Mouse (Mus musculus) forebrain, embryonic 11.5 days (tissue): ENCODE measurements around the gene Gm5485. TPM values are rescaled to one million over a fixed set of nuclear protein-coding genes. Genes with fewer than 3 reads are reported as not detected.

Experiments
- ATAC-seq: fragments of 200-750 bp; cut with Nextera tagmentation; replicated peaks from 2 replicates; pipeline ENCODE4 v1.8.0; 2017; ENCODE audit warnings: moderate TSS enrichment; ENCODE audit not compliant: low FRiP score
- DNase-seq: peaks from one replicate; pipeline ENCODE4 v3.0.0-alpha.2; 2017; ENCODE audit warnings: low spot score
- H3K27ac ChIP-seq: fragments of 300-500 bp; sonication (generic); 2 replicates; pipeline ENCODE4 v1.5.1; 2014; ENCODE audit warnings: low read depth, low read length
- H3K27me3 ChIP-seq: fragments of 300-500 bp; sonication (generic); 2 replicates; pipeline ENCODE4 v1.6.1; 2014; ENCODE audit warnings: mild to moderate bottlenecking, low read length, mixed read lengths; ENCODE audit not compliant: control insufficient read depth, insufficient read depth
- H3K36me3 ChIP-seq: fragments of 300-500 bp; sonication (generic); 2 replicates; pipeline ENCODE4 v1.6.1; 2014; ENCODE audit warnings: mild to moderate bottlenecking, low read length, moderate library complexity, mixed read lengths; ENCODE audit not compliant: control insufficient read depth, insufficient read depth
- H3K4me1 ChIP-seq: fragments of 300-500 bp; sonication (generic); replicated peaks from 2 replicates; pipeline ENCODE4 v1.6.1; 2014; ENCODE audit warnings: low read length, mixed read lengths; ENCODE audit not compliant: control insufficient read depth, insufficient read depth
- H3K4me2 ChIP-seq: fragments of 300-500 bp; sonication (generic); 2 replicates; pipeline ENCODE4 v1.6.1; 2014; ENCODE audit warnings: low read depth, mild to moderate bottlenecking, low read length, moderate library complexity, mixed read lengths; ENCODE audit not compliant: severe bottlenecking
- H3K4me3 ChIP-seq: fragments of 300-500 bp; sonication (generic); 2 replicates; pipeline ENCODE4 v1.5.1; 2014; ENCODE audit warnings: low read depth, low read length
- H3K9ac ChIP-seq: fragments of 300-500 bp; sonication (generic); 2 replicates; pipeline ENCODE4 v1.6.1; 2014; ENCODE audit warnings: low read length
- H3K9me3 ChIP-seq: fragments of 300-500 bp; sonication (generic); 2 replicates; pipeline ENCODE4 v1.6.1; 2016; ENCODE audit warnings: low read length, mixed read lengths; ENCODE audit not compliant: control insufficient read depth
- WGBS: fragments of 180-500 bp; shearing (Covaris S2); extraction: QIAGEN DNeasy Blood & Tissue Kit; methylation state at CpG from one replicate; pipeline ENCODE4 v1.1.7; 2014; 5-methylcytosine and 5-hydroxymethylcytosine counted together
- polyA plus RNA-seq: library from polyadenylated mRNA; unstranded; fragments of >200 nt; fragmentation: Nextera tagmentation; extraction: Ambion mirVana; gene quantifications from 2 replicates; pipeline ENCODE4 v1.2.1, GENCODE M21; 2014

The Gm5485 gene
- polyA plus RNA-seq, 1 experiment from 2014 or later = not detected

DNA sequence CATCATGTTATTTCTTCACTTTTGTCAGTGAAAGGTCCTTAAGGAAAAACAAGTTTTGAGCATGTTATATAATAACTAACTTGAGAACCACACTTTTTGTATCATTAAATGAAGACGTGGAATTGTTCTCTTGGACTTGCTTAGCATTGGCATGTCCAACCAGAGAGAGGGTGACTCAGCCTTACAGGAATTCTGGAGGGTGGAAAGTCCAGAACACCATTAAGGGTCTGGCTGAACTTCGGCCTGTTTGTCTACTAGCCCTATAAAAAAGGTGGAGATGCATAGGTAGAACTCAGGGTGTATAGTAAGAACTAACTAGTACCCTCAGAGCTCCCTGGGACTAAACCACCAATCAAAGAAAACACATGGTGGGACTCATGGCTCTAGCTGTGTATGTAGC is 16.9 kb downstream of the Gm5485 start:
- WGBS = 86% methylated on average over 2 of the region's 2 CpGs
- H3K27ac ChIP-seq = no peak overlapping the region
- no peaks in the 10 kb centered on the region for H3K36me3 ChIP-seq
- no peak overlapping the region for H3K9ac ChIP-seq
- DNase-seq = no peak
- no peak overlapping the region for H3K4me2 ChIP-seq
- H3K9me3 ChIP-seq = no peaks in the 10 kb centered on the region
- ATAC-seq = no peak
- no peak overlapping the region for H3K4me3 ChIP-seq
- H3K27me3 ChIP-seq = no peaks in the 10 kb centered on the region
- H3K4me1 ChIP-seq = no peaks in the 10 kb centered on the region

DNA sequence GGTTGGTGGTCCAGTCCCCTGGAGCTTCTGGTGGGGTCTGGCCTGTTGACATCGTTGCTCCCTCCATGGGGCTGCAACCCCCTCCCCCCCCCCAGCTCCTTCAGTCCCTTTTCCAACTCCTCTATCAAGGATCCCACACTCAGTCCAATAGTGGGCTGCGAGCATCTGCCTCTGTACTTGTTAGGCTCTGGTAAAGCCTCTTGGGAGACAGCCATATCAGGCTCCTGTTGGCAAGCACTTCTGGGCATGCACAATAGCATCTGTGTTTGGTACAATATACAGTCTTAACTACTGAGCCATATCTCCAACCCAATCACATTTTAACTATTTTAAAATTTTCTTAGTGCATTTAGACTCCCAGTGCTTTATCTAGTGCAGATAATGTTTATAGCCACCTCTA is 25.2 kb downstream of the Gm5485 start:
- Histone ChIP-seq H3K27ac (no peak overlapping the region), H3K4me3 (no peak overlapping the region), H3K9me3 (no peaks in the 10 kb centered on the region), H3K27me3 (no peaks in the 10 kb centered on the region), H3K4me1 (no peaks in the 10 kb centered on the region), H3K4me2 (no peak overlapping the region), H3K36me3 (no peaks in the 10 kb centered on the region), H3K9ac (no peak overlapping the region)
- 77% methylated on average over 2 of the region's 2 CpGs for WGBS
- DNase-seq (no peak), ATAC-seq (no peak)

DNA sequence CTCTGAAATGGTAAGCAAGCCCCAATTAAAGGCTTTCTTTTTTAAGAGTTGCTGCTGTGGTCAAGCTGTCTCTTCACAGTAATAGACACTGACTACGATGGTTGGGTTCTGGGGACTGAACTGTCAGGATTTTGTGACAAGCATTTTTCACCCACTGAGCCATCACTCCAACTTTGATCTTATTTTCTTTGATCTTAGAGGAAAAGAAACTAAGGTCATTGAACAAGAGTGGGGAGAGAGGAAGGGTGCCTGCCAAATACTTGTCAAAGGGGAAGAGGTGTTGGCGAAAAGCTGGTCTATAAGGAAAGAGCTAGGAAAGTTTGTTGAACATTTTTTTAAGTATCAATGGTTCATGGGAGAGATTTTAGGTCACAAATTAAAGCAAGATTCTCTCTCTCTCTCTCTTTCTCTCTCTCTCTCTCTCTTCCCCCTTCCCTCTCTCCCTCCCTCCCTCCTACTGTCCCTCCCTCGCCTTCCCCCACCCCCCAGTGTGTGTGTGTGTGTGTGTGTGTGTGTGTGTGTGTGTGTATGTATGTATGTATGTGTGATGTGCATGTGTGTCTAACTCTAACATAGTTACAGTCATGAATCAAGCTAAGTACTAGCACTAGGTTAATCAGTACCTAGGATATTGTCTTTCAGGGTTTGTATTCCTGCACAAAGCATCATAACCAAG is 28.5 kb downstream of the Gm5485 start:
- Histone ChIP-seq H3K9ac (no peak overlapping the region), H3K27ac (no peak overlapping the region), H3K36me3 (no peaks in the 10 kb centered on the region), H3K4me2 (no peak overlapping the region), H3K4me1 (no peaks in the 10 kb centered on the region), H3K27me3 (no peaks in the 10 kb centered on the region), H3K9me3 (no peaks in the 10 kb centered on the region), H3K4me3 (no peak overlapping the region)
- 87% methylated on average over 3 of the region's 3 CpGs for WGBS
- no peak for DNase-seq
- no peak for ATAC-seq

DNA sequence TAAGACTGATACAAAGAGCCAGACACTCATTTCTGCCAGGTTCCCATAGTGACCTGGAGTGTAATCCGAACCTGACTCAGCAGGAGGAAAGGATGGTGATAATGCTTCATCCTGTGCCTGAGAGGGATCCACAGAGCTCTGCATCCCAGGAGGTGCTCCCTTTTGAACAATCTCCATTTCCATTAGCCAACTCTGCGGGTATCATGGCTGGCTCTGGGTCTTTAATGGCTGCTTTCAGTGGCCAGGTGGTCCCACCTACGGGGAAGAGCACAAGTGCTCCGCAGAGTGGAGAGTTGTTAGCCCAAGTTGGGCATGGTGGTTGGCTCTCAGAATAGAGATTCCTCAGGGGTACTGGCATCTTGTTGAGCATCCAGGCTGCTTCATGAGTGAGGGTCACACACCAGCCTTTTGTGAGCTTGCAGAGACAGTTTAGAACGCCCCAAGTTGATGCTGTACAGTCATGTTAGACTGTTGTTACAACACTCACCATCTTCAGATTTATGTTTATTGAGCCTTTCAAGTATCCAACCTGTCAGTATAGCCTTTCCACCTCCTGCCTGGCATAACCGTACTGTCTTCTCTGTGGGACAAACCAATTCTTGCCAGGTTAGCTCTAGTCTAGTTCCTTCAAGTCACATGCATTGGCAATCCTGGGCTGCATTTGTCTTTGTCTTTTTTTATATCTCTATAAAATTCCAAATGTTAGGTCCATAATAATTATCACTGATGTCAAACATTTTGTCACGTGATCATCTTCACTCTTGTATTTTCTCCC is 38.3 kb downstream of the Gm5485 start:
- Histone ChIP-seq H3K9me3 (no peaks in the 10 kb centered on the region), H3K4me1 (no peaks in the 10 kb centered on the region), H3K4me2 (no peak overlapping the region), H3K36me3 (no peaks in the 10 kb centered on the region), H3K27ac (no peak overlapping the region), H3K4me3 (no peak overlapping the region), H3K27me3 (no peaks in the 10 kb centered on the region), H3K9ac (no peak overlapping the region)
- DNase-seq = no peak
- WGBS = 83% methylated on average over 7 of the region's 7 CpGs
- no peak for ATAC-seq

DNA sequence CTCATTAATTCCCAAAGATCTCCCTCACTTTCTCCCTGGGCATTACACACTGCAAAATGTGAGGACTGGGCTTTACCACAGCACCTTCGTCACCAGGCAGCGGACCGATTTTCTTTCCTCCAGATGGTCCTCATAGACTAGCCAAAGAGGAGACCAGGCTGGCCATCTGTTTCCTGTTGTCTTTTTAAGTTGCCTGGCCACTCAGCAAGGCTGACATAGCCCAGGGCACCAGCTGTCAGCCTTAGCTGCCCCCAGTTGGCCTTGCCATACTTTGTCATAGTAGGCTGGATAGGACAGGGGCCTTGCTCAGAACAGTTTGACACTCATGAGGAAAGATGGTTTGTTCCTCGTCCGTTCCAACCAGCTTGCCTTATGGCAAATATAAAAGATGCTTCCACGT is 39.8 kb downstream of the Gm5485 start:
- Histone ChIP-seq H3K9me3 (no peaks in the 10 kb centered on the region), H3K36me3 (no peaks in the 10 kb centered on the region), H3K27me3 (no peaks in the 10 kb centered on the region), H3K27ac (no peak overlapping the region), H3K4me1 (no peaks in the 10 kb centered on the region), H3K4me2 (no peak overlapping the region), H3K9ac (no peak overlapping the region), H3K4me3 (no peak overlapping the region)
- no peak for DNase-seq
- WGBS = 76% methylated on average over 6 of the region's 6 CpGs
- no peak for ATAC-seq

DNA sequence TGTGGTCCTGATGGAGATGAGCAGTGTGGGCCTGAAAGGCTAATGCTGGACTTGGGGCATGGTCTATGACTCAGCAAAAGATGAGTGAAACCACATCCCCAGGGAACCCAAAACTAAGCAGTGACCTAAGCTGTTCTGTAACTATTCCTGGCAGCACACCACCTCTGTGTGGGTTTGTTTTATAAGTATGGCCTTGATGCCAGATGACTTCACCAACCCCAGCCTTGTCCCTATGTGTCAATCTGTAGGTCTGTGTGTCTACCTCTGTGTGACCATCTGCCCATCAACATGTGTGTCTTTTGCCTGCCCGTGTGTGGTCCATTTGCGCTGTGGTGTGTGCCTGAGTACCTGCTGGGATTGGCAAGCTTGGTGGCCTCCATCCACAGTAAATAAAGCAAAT is 44.1 kb downstream of the Gm5485 start:
- Histone ChIP-seq H3K27me3 (no peaks in the 10 kb centered on the region), H3K4me1 (no peaks in the 10 kb centered on the region), H3K4me2 (no peak overlapping the region), H3K36me3 (no peaks in the 10 kb centered on the region), H3K4me3 (no peak overlapping the region), H3K9me3 (no peaks in the 10 kb centered on the region), H3K9ac (no peak overlapping the region), H3K27ac (no peak overlapping the region)
- DNase-seq (no peak), ATAC-seq (no peak)
- 87% methylated on average over 2 of the region's 2 CpGs for WGBS

DNA sequence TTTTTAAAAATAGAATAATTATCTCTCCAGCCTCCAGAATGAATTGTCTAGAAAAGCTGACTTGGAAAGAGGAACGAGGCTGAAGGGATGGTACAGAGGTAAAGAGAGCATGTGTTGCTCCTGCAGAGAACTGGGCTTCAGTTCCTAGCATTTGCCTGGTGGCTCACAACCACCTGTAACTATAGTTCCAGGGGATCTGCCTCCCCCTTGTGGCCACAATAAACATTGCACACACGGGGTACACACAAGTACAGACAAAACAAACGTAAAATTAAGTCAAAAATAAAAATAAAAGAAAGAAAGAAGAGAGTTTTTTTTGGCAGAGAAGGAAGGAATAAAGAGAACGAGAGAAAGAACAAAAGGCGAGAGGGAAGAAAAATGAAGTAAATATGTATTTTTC is 45.4 kb downstream of the Gm5485 start:
- Histone ChIP-seq H3K36me3 (no peaks in the 10 kb centered on the region), H3K9ac (no peak overlapping the region), H3K27me3 (no peaks in the 10 kb centered on the region), H3K27ac (no peak overlapping the region), H3K4me1 (no peaks in the 10 kb centered on the region), H3K9me3 (no peaks in the 10 kb centered on the region), H3K4me2 (no peak overlapping the region), H3K4me3 (no peak overlapping the region)
- 89% methylated on average over 5 of the region's 5 CpGs for WGBS
- ATAC-seq (no peak), DNase-seq (no peak)

DNA sequence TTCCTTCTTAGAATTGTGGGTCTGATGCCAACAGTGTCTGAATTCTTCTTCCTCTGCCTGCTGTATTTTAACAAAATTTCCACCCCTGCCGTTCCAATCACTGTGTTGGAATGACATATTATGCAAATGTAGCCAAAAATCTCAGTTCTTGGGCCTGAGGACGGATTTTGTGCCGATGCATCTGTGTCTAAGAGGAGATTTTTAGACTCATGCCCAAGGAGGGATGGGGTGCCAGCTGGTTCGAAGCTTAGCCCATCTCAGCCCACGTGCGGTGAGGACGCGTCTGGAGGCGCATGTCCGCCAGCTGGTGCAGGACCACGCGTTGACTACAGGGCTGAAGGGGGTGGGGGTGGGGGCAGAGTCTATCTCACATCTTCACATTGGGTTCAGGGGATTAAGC is 51.3 kb downstream of the Gm5485 start:
- WGBS = 94% methylated on average over 12 of the region's 12 CpGs
- H3K27ac ChIP-seq = no peak overlapping the region
- DNase-seq = no peak
- H3K36me3 ChIP-seq = no peaks in the 10 kb centered on the region
- no peak overlapping the region for H3K4me3 ChIP-seq
- no peak overlapping the region for H3K4me2 ChIP-seq
- H3K9me3 ChIP-seq = no peaks in the 10 kb centered on the region
- H3K27me3 ChIP-seq = no peaks in the 10 kb centered on the region
- ATAC-seq = no peak
- no peak overlapping the region for H3K9ac ChIP-seq
- H3K4me1 ChIP-seq = no peaks in the 10 kb centered on the region

DNA sequence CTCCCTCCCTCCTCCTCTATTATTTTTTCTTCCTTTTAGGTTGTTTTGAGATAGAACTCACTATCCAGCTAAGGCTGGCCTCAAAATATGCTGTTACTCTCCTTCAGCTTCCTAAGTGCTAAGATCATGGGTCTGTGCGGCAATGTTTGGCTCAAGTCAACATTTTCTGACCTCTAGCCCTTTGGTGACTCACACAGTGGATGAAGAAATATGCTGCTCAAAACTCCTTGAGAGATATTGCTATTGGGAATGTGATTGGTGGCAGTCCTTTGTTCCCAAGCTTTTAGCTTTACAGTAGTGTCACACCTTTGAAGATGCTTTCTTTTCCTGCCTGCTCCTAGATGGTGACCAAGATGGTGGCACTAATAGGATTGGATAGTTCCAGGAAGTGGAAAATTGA is 55.8 kb downstream of the Gm5485 start:
- Histone ChIP-seq H3K4me1 (no peaks in the 10 kb centered on the region), H3K4me2 (no peak overlapping the region), H3K4me3 (no peak overlapping the region), H3K9ac (no peak overlapping the region), H3K9me3 (no peaks in the 10 kb centered on the region), H3K27ac (no peak overlapping the region), H3K36me3 (no peaks in the 10 kb centered on the region), H3K27me3 (no peaks in the 10 kb centered on the region)
- 94% methylated on average over 1 of the region's 1 CpGs for WGBS
- no peak for ATAC-seq
- no peak for DNase-seq
